Comparison of ENCODE assay signal across 10 mouse cellular contexts in the genomic region with DNA sequence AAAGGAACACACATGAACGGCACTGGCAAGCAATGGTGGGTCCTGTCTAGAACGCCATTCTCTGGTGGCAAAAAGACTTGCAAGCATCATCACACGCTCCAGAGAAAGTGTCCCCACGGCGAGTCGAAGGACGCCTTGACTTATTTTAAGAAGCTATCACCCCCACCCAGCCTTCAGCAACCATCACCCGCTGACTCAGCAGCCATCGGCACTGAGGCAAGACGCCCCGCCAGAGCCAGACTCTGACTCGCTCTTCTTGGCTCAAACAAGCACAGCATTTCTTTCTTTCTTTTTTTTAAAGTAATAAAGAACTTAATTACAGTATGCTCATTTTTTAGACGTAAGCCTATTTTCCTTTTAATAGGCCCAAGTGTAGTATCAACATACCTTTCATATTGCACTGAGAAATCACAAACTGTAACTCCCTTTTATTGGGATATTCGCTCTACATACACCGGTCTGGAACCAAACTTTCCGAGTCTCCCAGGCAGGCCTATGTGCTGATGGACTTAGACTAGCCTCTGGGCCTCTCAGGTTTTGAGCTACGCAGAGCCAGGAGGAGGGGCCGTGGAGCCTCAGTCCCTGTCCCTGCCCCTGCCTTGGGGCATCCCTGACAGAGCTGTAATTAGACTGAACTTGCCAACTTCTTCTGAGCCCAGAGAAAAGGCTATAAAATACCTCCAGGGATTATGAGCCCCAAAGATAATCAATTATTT. TPM values are rescaled to one million over a fixed set of nuclear protein-coding genes. Genes with fewer than 3 reads are reported as not detected.
DNase-seq lines count a peak whose midpoint lies in the region; ATAC-seq and TF ChIP-seq lines count a peak whose summit lies in the region.
"Had no signal": no experiment of that assay in that cellular context is flagged by ENCODE, and none has a peak within 500 bp of the region (broad histone marks: within the 10 kb centered on the region; RNA-seq: fewer than 3 reads in every experiment).

No protein-coding gene starts in this region.

- 74% methylated on average over 18 of the region's 18 CpGs for WGBS in liver, embryonic 12.5 days (ENCODE audit: insufficient replicate concordance)

- no peak overlapping the region for H3K27ac ChIP-seq in ES-E14 (ENCODE audit: insufficient read depth, low read depth, low read length, poor library complexity, severe bottlenecking)
- H3K27ac ChIP-seq in embryonic fibroblast, embryonic 13.5 days (ENCODE audit: insufficient read depth, low read length) = peak overlapping the region; percentile 82
- no peak overlapping the region for H3K27ac ChIP-seq in liver, embryonic 12.5 days

- no peak overlapping the region for H3K4me2 ChIP-seq in liver, embryonic 12.5 days

- no peak overlapping the region for H3K9ac ChIP-seq in ES-E14 (ENCODE audit: insufficient read depth, low read depth, low read length, poor library complexity, severe bottlenecking)
- H3K9ac ChIP-seq in liver, embryonic 12.5 days = no peak overlapping the region

- TF ChIP-seq CTCF in embryonic fibroblast, embryonic 13.5 days (IDR thresholded peaks at IDR 0.05; ENCODE audit: borderline replicate concordance, insufficient read depth, low read length) = no peak

- peaks cover 19% of the 10 kb centered on the region for H3K27me3 ChIP-seq in liver, embryonic 12.5 days (replicated peaks)

- no peaks in the 10 kb centered on the region for H3K36me3 ChIP-seq in ES-E14 (ENCODE audit: control insufficient read depth, insufficient read depth, low read length, poor library complexity, severe bottlenecking)
- no peaks in the 10 kb centered on the region for H3K36me3 ChIP-seq in liver, embryonic 12.5 days
- H3K36me3 ChIP-seq: G1E had no signal

- in situ Hi-C loops in ES-E14 (cut with MboI; ENCODE audit: low sequenced_read_pairs in 2 of 2, unreplicated experiment in 2 of 2) = no loop called here

- ATAC-seq in megakaryocyte, adult 5-6 weeks (ENCODE audit: poor library complexity, severe bottlenecking) = no peak
- no peak for ATAC-seq in liver, embryonic 12.5 days

- peak; percentile 27 to 48 for DNase-seq in heart, adult 18-20 months
- no peak for DNase-seq in heart, adult 8-10 months (ENCODE audit: low spot score)
- no peak for DNase-seq in ES-E14 (ENCODE audit: low read depth, low spot score)
- peak; percentile 56 for DNase-seq in heart, postnatal 4 days
- DNase-seq in cerebellum, adult 8-10 months = no peak
- DNase-seq: kidney, postnatal 14 days had no signal

- no peaks in the 10 kb centered on the region for H3K9me3 ChIP-seq in ES-E14 (ENCODE audit: control insufficient read depth, insufficient read depth, low read depth, low read length)
- H3K9me3 ChIP-seq in liver, embryonic 12.5 days (replicated peaks) = 0 out of 2 replicates have a peak, but pooled peaks cover under 1% of the 10 kb centered on the region

- H3K4me3 ChIP-seq in ES-E14 (ENCODE audit: insufficient read depth in 1 of 2, low read depth in 1 of 2, low read length in 2 of 2, poor library complexity in 1 of 2, severe bottlenecking in 1 of 2) = no peak overlapping the region
- no peak overlapping the region for H3K4me3 ChIP-seq in embryonic fibroblast, embryonic 13.5 days (ENCODE audit: insufficient read depth, low read length)
- H3K4me3 ChIP-seq in liver, embryonic 12.5 days = no peak overlapping the region

- peaks cover 8 to 26% of the 10 kb centered on the region in 2 experiments for H3K4me1 ChIP-seq in ES-E14 (ENCODE audit: control insufficient read depth in 2 of 2, insufficient read depth in 2 of 2, low read length in 2 of 2, poor library complexity in 1 of 2)
- H3K4me1 ChIP-seq in embryonic fibroblast, embryonic 13.5 days (ENCODE audit: control insufficient read depth, insufficient read depth, low read length) = peaks cover 20% of the 10 kb centered on the region
- H3K4me1 ChIP-seq in liver, embryonic 12.5 days = 0 out of 2 replicates have a peak, but pooled peaks cover 5% of the 10 kb centered on the region

- no peak for TF ChIP-seq POLR2A in embryonic fibroblast, embryonic 13.5 days (IDR thresholded peaks at IDR 0.05; ENCODE audit: low read depth, low read length)

TF ChIP-seq in ES-E14, 5 proteins besides CTCF, POLR2A, EP300 and RAD21:
- no peak for TF ChIP-seq ZNF384 (IDR thresholded peaks at IDR 0.05; ENCODE audit: low read depth, low read length)
- no peak for TF ChIP-seq ZC3H11A (IDR thresholded peaks at IDR 0.05; ENCODE audit: borderline replicate concordance, low read depth, low read length)
- TF ChIP-seq HCFC1 (IDR thresholded peaks at IDR 0.05; ENCODE audit: borderline replicate concordance, insufficient read depth, low read length) = no peak
- 0 out of 2 replicates have a peak, but pooled peaks have one; percentile 49 for TF ChIP-seq MAFK (IDR thresholded peaks at IDR 0.05; ENCODE audit: insufficient read depth, low read depth, low read length)
- TF ChIP-seq CHD2 (IDR thresholded peaks at IDR 0.05; ENCODE audit: low read depth, low read length) = no peak

RNA-seq across cellular contexts. Expression of gene Ror2, which starts 55.3 kb away (rescaled TPM):
- 1 to 10 TPM; 1.0 to 1.4 TPM for total RNA-seq in heart, adult 18-20 months (2021)
- total RNA-seq in heart, adult 8-10 months (2022) = 1 to 10 TPM in 3 of 4 experiments, under 1 TPM in 1; 0.72 to 1.2 (median 1.0) TPM
- 15.1 and 17.2 TPM in 2 replicates for total RNA-seq in ES-E14 (2012; rRNA removed)
- polyA plus RNA-seq in embryonic fibroblast, embryonic 13.5 days (2011; ENCODE audit: insufficient read length, low read depth, missing spikeins) = 21.4 and 27.2 TPM in 2 replicates
- total RNA-seq in heart, postnatal 4 days (2021) = 10 to 100 TPM; 13.2 to 14.6 TPM
- not detected in 2 replicates for total RNA-seq in megakaryocyte, adult 5-6 weeks (2015)
- not detected in 2 replicates for total RNA-seq in megakaryocyte, adult 5-6 weeks (2017)
- polyA plus RNA-seq in liver, embryonic 12.5 days (2016; fragmentation: Nextera tagmentation; extraction: Ambion mirVana) = 1.5 TPM in 2 replicates
- total RNA-seq: G1E had no signal
- polyA plus RNA-seq: G1E had no signal

Comparison
In these comparisons a context has a peak if more than half of its experiments do, and no peak if none do; other contexts are left out.
1. DNase-seq: peak in heart, adult 18-20 months (2 of 2) and heart, postnatal 4 days (single experiment); none in heart, adult 8-10 months (single experiment), ES-E14 (single experiment) and cerebellum, adult 8-10 months (single experiment).